Mouse (Mus musculus) megakaryocyte, embryonic 14.5 days (primary cell): ENCODE results near the gene Gtpbp8.

ENCODE experiments used
- FLI1 ChIP-seq: IDR thresholded peaks from 2 replicates; pipeline ENCODE4 v1.6.1; 2012; ENCODE audit warnings: low read length, inconsistent platforms, mixed read lengths
- GATA1 ChIP-seq: IDR thresholded peaks from 3 replicates; pipeline ENCODE4 v1.6.1; 2012; ENCODE audit warnings: mixed read lengths, low read length, inconsistent platforms, borderline replicate concordance

DNA sequence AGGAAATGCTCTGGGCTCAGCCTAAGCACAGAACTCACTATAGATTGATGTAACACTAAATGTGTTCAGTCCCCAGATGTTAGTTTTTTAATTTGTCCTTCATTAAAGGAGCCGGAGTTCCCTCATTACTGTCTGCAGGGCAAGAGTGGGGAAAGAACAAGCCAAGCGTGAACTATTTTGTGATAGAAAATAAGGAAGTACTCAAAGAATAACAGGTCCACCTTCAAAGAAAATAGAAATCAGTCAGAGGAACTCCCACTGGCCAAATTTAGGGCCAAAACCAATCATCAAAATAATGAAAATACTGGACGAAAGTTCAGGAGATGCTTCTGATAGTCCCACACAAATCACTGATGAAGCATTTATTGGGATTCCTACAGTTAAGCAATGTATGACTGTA is 45.0 kb downstream of the Gtpbp8 start:
- TF ChIP-seq GATA1 (no peak), FLI1 (no peak)
